Mouse (Mus musculus) CD4-positive, CD25-positive, alpha-beta regulatory T cell, adult 9 weeks (primary cell): ENCODE measurements around the gene Slc3a2. TPM values are rescaled to one million over a fixed set of nuclear protein-coding genes. Genes with fewer than 3 reads are reported as not detected.

Experiments used
- polyA plus RNA-seq: library from polyadenylated mRNA; unstranded; fragments of 100-300 nt; shearing (Covaris generic); gene quantifications from one replicate; pipeline ENCODE4 v1.2.1, GENCODE M21; 2017

Slc3a2 gene
- polyA plus RNA-seq = 89.7 TPM

DNA sequence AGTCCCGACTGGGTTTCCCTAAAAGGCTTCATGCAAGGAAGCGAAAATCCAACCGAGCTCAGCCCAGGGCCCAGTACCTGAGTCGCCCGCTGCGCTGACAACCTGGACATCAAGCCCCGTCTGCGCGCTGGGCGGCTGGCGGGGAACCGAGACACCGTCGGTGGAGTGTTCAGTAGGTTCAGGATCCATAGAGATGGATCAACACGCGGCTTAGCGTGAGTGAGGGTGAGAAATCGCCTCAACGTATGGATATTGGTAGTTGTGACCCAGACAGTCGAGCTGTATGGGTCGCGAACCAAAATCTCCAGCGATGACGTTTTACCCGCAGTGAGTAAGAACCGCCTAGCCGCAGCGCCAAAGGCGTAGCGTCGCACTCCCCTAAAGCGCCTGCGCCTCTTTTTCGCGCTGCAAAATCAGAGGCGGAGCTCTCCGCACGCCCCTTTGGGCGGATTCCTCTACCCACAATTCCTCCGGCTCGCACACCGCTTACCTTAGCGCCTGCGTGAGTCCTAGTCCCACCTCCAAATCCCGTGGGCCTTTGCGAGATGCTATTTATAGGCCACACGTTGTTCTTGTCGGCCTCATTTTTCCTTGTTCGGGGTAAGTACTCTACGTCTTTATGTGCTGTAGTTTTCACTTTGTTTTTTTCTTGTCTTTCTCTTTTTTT lies at the start of gene Slc3a2:
Gene Slc3a2 (minus strand): TSS at position 463 of the 667 bp plus-strand sequence.

DNA sequence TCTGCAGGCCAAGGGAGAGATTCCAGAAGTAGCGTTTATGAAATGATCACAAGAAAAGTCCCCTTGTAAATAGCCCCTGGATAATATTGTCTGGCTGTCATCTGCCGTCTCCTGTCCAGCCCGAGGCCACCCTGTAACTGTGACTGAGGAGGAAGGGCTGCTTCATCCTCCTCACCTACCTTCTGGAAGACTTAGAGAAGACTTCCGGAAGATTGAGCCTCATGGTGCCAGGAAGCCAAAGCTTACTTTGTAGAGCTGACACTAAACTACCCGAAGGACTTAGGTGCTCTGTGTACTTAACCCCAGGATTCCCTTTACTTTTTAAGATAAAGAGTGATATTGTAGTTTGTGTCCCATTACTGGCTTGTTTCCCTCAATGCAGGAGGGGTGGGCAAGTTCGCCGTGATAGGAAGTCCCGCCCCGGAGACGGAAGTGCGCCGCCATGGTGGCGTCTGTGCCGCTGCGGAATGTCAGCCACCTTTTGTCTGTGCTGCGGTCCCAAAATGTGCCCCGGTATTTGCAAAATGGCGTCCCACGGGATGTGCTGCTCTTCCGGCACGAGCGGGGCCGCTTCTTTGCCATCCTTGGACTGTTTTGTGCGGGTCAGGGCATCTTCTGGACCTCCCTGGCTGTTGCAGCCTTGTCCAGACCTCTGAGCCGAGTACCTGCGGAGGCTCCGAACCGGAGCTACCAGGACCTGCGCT lies 47.5 kb upstream of the Slc3a2 start, which contains the start of gene Tmem223:
Gene Tmem223 (plus strand): TSS at position 430 of the 704 bp plus-strand sequence.

DNA sequence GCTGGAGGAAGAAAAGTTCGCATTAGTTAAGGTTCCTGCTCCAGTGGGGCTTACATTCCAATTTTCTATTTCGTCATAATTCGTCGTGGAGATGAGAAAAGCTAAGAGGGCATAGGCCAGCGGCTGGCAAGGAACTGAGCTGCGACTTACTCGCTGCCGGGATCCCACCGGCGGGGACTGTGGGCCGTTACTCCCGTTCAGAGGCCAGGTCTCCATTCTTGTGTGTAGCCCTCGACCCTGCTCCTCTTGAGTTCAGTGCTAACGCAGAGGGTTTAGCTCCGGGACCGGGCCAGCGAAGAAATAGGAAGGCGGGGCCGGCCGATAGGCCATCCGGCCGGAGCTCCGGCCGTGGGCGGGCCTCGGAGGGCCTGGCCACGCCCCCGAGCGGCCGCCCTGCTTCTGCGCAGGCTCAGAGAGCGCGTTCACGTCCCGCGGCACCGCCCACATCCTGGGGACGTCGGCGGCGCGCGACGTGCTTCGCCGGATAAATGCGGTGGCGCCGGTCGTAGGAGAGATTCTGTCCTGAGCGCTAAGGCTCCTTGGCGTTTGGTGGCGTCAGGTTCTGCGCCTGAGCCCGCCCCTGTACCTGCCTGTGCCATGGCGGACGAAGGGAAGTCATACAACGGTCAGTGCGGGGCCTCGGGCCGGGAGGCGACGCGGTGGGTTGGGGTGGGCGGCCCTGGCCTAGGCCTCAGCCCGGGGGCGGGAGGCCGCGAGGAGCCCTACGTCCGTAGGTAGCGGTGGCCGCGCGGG lies 33.6 kb upstream of the Slc3a2 start, which contains the start of gene Nxf1:
Gene Nxf1 (plus strand): TSS at position 439 of the 753 bp plus-strand sequence.

DNA sequence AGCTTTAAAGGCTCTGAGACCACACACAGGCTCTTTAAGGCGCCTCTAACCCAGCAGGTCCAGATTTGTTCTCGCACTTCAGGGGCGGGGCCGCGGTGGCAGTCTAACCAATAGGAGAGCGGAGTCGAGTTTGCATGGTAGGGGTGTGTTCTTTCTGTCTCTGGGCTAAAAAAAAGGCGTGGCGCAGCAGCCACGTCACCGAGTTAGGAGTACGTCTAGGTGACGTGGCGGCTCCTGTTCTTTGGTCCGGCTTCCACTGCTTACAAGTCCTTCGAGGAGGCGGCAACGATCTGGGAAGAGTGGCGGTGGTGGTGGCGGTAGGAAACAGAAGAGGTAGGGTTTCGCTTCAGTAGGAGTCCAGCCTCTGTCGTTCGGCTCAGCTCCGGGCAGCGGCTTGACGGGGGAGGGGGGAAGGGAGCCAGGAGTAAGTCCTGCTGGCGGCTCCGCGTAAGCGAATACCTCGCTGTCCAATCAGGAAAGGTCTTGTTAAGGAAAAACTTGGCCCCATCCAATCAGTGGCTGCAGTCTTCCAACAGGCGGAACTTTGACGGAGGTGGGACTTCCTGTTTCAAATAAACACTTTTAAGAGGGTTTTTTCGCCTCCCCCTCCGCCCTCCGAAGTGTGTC lies 18.2 kb upstream of the Slc3a2 start, which contains the start of gene Stx5a:
Gene Stx5a (plus strand): TSS at position 171 of the 627 bp plus-strand sequence.

DNA sequence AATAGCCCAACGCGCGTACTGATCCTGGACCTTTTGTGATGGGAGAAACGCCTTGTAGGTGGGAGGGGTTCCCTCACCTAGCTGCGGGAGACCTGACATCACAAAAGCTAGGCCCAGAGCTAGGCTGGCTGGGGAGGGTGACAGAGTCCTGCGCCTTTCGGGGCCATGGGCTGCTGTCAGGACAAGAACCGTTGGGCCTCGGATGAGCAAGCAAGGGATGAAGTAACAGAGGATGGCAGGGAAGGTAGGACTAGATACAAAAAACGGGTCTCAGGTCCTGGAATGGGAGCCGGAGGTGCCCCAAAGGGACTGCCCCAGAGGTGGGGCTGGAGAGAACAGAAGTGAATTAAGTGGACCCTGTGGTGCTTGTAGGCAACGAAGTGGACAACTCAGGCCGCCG lies 17.4 kb upstream of the Slc3a2 start, which contains the start of gene 1700092M07Rik:
Gene 1700092M07Rik (plus strand): TSS at position 116 of the 400 bp plus-strand sequence.

DNA sequence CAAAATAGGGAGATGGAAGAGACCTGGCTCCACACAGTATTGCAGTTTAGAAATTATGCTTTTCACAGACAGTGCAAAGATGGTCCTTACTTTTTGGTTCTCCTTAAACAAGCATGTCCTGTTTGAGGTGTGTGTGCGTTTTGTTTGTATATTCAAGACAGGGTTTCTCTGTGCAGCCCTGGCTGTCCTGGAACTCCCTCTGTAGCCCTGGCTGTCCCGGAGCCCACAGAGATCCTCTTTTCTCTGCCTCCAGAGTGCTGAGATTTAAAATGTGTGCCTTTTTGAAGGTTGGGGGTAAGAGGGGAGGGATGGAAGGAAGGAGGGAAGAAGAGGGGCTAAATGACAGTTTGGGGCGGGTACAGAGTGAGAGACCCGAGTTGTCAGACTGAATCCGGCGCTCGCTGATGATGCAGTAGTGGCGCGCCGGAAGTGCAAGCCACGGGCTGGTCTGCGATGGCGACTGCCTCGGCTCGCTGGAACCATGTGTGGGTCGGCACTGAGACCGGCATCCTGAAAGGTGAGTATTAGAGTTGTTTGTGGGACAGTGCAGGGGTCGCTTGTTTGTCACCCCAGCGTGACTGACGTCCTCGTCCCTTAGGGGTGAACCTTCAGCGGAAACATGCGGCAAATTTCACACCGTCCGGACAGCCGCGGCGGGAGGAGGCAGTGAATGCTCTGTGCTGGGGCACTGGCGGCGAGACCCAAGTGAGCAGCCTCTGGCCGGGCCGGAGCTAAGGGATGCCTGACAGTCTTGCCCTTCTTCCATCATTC lies 12.4 kb upstream of the Slc3a2 start, which contains the start of gene Wdr74:
Gene Wdr74 (plus strand): TSS at position 439 of the 771 bp plus-strand sequence.

DNA sequence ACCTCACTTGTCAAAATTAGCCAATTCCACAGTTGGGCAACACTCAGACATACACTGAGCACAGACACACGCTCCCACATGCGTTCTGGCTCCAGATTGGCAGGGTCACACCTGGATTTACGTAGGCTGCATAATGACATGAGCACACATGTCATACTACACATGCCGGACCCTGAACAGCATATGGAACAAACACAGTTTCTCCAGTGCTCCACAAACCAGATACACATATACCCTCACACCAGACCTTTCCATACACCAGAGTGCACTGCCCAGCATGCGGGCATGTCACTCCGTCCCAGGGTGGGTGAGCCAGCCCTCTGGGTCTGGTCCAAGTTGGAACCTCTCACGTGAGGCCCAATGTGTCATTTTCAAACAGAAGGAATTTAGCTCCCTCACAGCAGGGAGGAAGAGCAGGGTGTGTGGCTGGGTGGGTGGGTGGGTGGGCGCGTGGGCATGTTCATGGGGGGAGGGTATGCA lies 59.8 kb downstream of the Slc3a2 start, which contains the start of gene Chrm1:
Gene Chrm1 (plus strand): TSS at position 430 of the 480 bp plus-strand sequence.

Other genes starting within 250 kb of the Slc3a2 start
- not detected for gene Slc22a8, start 132.1 kb downstream of the Slc3a2 start, polyA plus RNA-seq
- not detected for gene Slc22a6, start 105.3 kb downstream of the Slc3a2 start, polyA plus RNA-seq
- not detected for gene Chrm1, start 59.6 kb downstream of the Slc3a2 start, polyA plus RNA-seq
- gene Wdr74, start 12.5 kb upstream of the Slc3a2 start, polyA plus RNA-seq = 107 TPM
- 1.3 TPM for gene 1700092M07Rik, start 17.3 kb upstream of the Slc3a2 start, polyA plus RNA-seq
- 183 TPM for gene Stx5a, start 18.0 kb upstream of the Slc3a2 start, polyA plus RNA-seq
- gene Nxf1, start 33.7 kb upstream of the Slc3a2 start, polyA plus RNA-seq = 267 TPM
- 114 TPM for gene Tmem223, start 47.6 kb upstream of the Slc3a2 start, polyA plus RNA-seq
- gene Tmem179b, start 51.1 kb upstream of the Slc3a2 start, polyA plus RNA-seq = 189 TPM
- 4.1 TPM for gene Taf6l, start 63.0 kb upstream of the Slc3a2 start, polyA plus RNA-seq
- 194 TPM for gene Polr2g, start 75.2 kb upstream of the Slc3a2 start, polyA plus RNA-seq
- 4.8 TPM for gene Zbtb3, start 79.2 kb upstream of the Slc3a2 start, polyA plus RNA-seq
- gene Ttc9c, start 96.0 kb upstream of the Slc3a2 start, polyA plus RNA-seq = 52.7 TPM
- 5.2 TPM for gene Hnrnpul2, start 96.6 kb upstream of the Slc3a2 start, polyA plus RNA-seq
- gene AC129217.1, start 106.4 kb upstream of the Slc3a2 start, polyA plus RNA-seq = not detected
- 120 TPM for gene Bscl2, start 114.1 kb upstream of the Slc3a2 start, polyA plus RNA-seq
- 0.36 TPM for gene Gng3, start 115.8 kb upstream of the Slc3a2 start, polyA plus RNA-seq
- 0.11 TPM for gene Lrrn4cl, start 127.4 kb upstream of the Slc3a2 start, polyA plus RNA-seq
- gene Ubxn1, start 148.1 kb upstream of the Slc3a2 start, polyA plus RNA-seq = 163 TPM
- 103 TPM for gene Uqcc3, start 157.6 kb upstream of the Slc3a2 start, polyA plus RNA-seq
- 88.4 TPM for gene Lbhd1, start 160.4 kb upstream of the Slc3a2 start, polyA plus RNA-seq
- gene Gm49403, start 160.6 kb upstream of the Slc3a2 start, polyA plus RNA-seq = not detected
- gene 1810009A15Rik, start 165.5 kb upstream of the Slc3a2 start, polyA plus RNA-seq = 66.5 TPM
- gene Gm49416, start 165.6 kb upstream of the Slc3a2 start, polyA plus RNA-seq = not detected
- gene Ints5, start 169.6 kb upstream of the Slc3a2 start, polyA plus RNA-seq = 38.9 TPM
- 138 TPM for gene Ganab, start 174.7 kb upstream of the Slc3a2 start, polyA plus RNA-seq
- gene B3gat3, start 197.0 kb upstream of the Slc3a2 start, polyA plus RNA-seq = 27.6 TPM
- gene Rom1, start 206.0 kb upstream of the Slc3a2 start, polyA plus RNA-seq = 10.9 TPM
- gene Eml3, start 206.2 kb upstream of the Slc3a2 start, polyA plus RNA-seq = 59.8 TPM
- 130 TPM for gene Mta2, start 218.5 kb upstream of the Slc3a2 start, polyA plus RNA-seq
- gene Tut1, start 230.5 kb upstream of the Slc3a2 start, polyA plus RNA-seq = 49.0 TPM
- 342 TPM for gene Eef1g, start 243.7 kb upstream of the Slc3a2 start, polyA plus RNA-seq